Mouse (Mus musculus) E14TG2a.4 (cell line): ENCODE results near the gene Gpr173.

ENCODE experiments used
- CTCF ChIP-seq: conservative IDR thresholded peaks from 2 replicates; pipeline ENCODE4 v1.5.1; 2014; ENCODE audit warnings: low read length
- POU5F1 ChIP-seq: IDR thresholded peaks from 2 replicates; pipeline ENCODE4 v1.6.1; 2014; ENCODE audit warnings: low read length, borderline replicate concordance

DNA sequence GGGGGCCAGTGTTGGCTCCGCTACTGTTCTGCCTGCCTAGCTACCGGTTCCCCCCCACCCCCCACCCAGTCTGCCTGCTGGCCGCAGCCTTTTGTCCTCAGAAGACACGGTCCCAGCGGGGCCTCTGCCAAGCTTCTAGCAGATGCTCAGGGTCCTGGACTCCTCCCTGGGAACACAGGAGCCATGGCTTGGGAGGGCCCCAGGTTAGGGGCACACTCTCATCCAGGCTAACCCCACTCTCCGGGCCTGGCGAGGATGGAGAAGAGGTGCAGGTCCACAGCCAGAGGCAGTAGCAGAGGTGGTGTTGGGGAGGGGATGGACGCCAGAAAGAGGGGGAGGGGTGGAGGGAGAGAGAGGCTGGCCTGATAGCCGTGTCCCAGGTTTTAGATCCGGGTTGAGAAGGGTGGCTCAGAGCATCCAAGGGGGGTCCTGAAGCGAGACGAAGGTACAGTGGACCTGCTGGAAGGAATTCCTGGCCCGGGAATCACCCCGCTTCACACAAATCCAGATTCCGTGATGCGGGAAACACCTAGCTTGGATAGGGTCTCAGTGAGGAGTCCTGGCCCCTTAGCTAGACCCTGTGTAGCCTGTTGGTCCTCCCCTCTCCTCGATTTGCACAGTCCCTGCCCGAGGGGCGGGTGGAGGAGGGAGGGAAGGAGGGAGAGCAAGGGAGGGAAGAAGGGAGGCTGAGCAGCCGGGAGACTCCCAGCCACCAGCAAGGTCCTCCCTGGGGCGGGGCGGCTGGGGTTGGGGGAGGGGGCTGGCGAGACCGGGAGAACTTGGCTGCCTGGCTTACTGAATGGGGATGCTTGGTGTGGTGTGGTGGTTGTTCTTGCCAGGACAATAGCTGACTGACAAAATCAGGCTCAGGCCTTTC is at the start of gene Gpr173:
- TF ChIP-seq CTCF: no peak
- TF ChIP-seq POU5F1: no peak
